Mouse (Mus musculus): ENCODE measurements around the gene Lama4. TPM values are rescaled to one million over a fixed set of nuclear protein-coding genes. Genes with fewer than 3 reads are reported as not detected.

Gene Lama4
- polyA plus RNA-seq, 1 experiment from 2014 or later = 10.8 TPM

DNA sequence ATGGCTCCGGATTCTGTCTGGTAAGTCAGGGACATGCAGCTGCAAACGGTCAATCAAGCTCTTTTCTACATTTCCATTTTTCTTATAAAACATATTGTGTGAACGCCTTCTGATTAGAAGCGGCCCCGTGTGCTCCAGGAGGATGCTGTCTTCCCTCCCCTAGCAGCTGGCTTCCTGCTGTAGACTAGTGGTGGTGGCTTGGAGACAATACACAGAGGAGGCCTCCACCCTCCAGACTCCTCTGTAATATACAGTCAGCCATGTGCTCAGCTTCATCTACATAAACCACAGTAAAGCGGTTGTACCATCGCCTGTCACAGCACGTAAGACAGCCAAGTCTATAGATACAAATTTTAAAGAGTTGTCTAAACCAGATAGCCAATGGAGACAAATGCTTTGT, 40.2 kb downstream of the Lama4 start:
- 92% methylated on average over 8 of the region's 8 CpGs for WGBS
- no peak overlapping the region for H3K4me3 ChIP-seq

DNA sequence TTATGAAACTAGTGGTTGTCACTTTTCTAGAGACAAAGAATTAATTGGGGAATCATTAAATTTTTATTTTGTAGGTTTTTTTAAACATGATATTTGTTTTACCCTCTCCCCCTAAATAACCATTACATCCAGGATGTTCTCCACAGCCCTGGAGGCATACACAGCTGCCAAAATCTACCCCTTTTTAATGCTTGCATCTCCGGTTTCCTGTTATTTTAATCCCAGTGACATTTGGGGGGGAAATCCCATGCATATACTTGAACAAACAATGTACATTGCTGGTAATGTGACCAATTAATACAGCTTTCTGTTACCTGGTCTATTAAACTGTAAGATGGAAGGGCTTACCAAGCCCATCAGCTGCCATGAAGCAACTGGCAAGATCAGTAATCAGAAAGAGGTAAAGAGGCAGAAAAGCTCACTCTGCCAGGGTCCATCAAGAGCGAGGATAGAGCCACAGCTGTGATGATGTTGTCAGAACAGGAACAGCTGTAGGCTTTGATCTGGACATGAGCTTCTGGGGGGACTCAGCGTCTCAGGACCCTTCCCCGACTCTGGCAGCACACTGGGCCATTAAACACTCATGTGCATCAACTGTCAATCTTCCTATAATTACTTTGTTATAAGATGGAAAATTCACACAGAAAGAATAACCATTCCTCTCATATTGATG, 41.3 kb downstream of the Lama4 start:
- H3K27ac ChIP-seq (replicated peaks) = no peak overlapping the region
- WGBS = 76% methylated on average over 4 of the region's 4 CpGs
- H3K36me3 ChIP-seq = no peaks in the 10 kb centered on the region
- no peak for DNase-seq (ENCODE audit: low spot score)
- H3K4me3 ChIP-seq = no peak overlapping the region
- H3K27me3 ChIP-seq (ENCODE audit: low read depth, poor library complexity, severe bottlenecking) = no peaks in the 10 kb centered on the region
- no peaks in the 10 kb centered on the region for H3K4me1 ChIP-seq
- no peaks in the 10 kb centered on the region for H3K9me3 ChIP-seq (replicated peaks)

More for the DNA sequence above, 40.2 kb downstream of the Lama4 start:
- Histone ChIP-seq H3K4me1 (no peaks in the 10 kb centered on the region), H3K36me3 (no peaks in the 10 kb centered on the region), H3K27me3 (ENCODE audit: low read depth, poor library complexity, severe bottlenecking) (no peaks in the 10 kb centered on the region), H3K27ac (replicated peaks) (no peak overlapping the region), H3K9me3 (replicated peaks) (no peaks in the 10 kb centered on the region)
- DNase-seq (ENCODE audit: low spot score) = no peak

DNA sequence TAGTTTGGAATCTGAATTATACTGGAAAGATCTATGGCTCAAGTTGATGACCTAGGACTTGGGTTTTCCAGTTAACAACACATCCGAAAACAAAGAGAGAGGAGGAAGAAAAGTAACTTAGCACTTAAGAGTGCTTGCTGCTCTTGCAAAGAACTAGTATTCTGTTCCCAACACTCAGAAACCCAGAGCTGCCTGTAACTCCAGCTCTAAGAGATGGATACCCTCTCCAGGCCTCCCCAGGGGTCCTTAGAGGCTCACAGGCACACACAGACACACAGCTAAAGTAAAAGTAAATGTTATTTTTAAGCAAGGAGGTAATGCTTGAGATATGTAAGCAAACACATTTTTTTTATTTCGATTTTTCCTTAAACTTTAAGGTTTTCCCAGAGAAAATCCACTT, 49.5 kb downstream of the Lama4 start:
- Histone ChIP-seq H3K4me3 (no peak overlapping the region), H3K27ac (replicated peaks) (no peak overlapping the region), H3K27me3 (ENCODE audit: low read depth, poor library complexity, severe bottlenecking) (no peaks in the 10 kb centered on the region), H3K4me1 (no peaks in the 10 kb centered on the region), H3K9me3 (replicated peaks) (no peaks in the 10 kb centered on the region), H3K36me3 (no peaks in the 10 kb centered on the region)
- DNase-seq (ENCODE audit: low spot score) = no peak
- WGBS = 81% methylated on average over 2 of the region's 2 CpGs

DNA sequence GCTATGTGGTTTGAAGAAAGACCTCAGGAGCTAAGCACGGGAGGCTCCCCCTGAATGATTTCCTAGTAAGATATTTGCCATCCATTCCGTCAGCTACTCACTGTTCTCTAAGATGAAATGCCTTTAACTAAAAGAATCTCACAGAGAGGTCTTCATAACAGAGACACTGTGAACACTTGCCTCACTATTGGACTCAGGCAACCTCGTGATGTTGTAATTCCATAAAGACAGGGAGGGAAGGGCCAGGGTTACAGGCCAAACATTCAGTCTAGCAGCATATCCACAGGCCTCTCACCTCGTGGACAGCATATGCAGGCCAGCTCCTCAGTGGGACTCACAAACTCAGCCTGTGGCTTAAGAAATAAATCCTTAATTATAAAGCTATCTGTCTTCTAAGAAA, 52.7 kb downstream of the Lama4 start:
- no peak overlapping the region for H3K27ac ChIP-seq (replicated peaks)
- DNase-seq (ENCODE audit: low spot score) = no peak
- H3K4me3 ChIP-seq = no peak overlapping the region
- no peaks in the 10 kb centered on the region for H3K36me3 ChIP-seq
- no peaks in the 10 kb centered on the region for H3K9me3 ChIP-seq (replicated peaks)
- 82% methylated on average over 4 of the region's 4 CpGs for WGBS
- no peaks in the 10 kb centered on the region for H3K4me1 ChIP-seq
- no peaks in the 10 kb centered on the region for H3K27me3 ChIP-seq (ENCODE audit: low read depth, poor library complexity, severe bottlenecking)

DNA sequence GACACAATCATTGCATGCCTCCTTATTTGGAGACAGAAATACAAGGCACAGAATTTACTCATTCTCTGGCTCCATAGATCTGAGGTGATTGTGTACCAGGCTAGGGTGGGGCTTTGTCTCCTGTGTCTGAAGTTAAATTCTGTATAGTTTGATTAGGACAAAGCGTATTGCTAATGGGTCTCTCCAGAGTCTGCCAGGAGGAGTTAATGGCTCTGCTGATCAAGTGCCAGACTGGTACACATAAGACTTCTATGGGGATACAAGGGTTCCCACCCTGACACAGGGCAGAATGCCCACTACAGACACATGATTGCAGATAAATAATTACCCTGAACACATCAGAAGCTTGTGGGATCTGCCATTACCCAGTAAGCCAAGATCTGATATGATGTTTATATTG, 53.3 kb downstream of the Lama4 start:
- no peak overlapping the region for H3K27ac ChIP-seq (replicated peaks)

DNA sequence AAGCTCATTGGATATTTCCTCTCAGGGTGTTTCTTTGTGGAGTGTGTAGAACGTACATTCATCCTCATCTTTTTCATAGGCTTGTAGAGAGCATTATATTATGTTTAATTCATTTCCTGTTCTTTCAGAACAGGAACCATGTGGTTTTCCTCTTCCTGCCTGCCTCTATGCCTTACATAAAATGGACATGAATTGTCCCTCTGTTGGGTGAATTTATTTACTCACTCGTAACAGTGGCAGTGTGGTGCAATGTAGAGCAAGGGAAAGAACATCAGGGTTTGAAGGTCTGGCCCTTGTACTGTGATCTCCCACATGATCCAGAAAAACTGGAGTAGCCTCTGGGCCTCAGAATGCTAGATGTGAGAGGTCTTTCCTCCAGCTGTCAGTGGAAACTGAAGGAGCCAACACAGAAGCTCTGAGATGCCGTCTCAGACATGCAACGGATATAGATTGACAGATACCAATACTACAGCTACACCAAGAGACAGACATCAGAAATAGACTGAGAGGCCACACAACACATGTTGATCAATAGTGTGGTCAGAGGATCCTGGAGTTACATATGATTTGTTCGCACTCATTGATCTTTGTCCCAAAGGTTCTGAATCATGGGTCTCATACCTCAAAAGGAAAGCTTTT, 58.4 kb downstream of the Lama4 start:
- DNase-seq (ENCODE audit: low spot score) = no peak
- Histone ChIP-seq H3K36me3 (no peaks in the 10 kb centered on the region), H3K9me3 (replicated peaks) (no peaks in the 10 kb centered on the region), H3K27ac (replicated peaks) (no peak overlapping the region), H3K4me3 (no peak overlapping the region), H3K27me3 (ENCODE audit: low read depth, poor library complexity, severe bottlenecking) (no peaks in the 10 kb centered on the region), H3K4me1 (peaks cover 18% of the 10 kb centered on the region)
- 90% methylated on average over 5 of the region's 5 CpGs for WGBS

More for the DNA sequence above, 53.3 kb downstream of the Lama4 start:
- 94% methylated on average over 1 of the region's 1 CpGs for WGBS
- Histone ChIP-seq H3K9me3 (replicated peaks) (no peaks in the 10 kb centered on the region), H3K36me3 (no peaks in the 10 kb centered on the region), H3K4me3 (no peak overlapping the region), H3K27me3 (ENCODE audit: low read depth, poor library complexity, severe bottlenecking) (no peaks in the 10 kb centered on the region), H3K4me1 (no peaks in the 10 kb centered on the region)
- DNase-seq (ENCODE audit: low spot score) = no peak

DNA sequence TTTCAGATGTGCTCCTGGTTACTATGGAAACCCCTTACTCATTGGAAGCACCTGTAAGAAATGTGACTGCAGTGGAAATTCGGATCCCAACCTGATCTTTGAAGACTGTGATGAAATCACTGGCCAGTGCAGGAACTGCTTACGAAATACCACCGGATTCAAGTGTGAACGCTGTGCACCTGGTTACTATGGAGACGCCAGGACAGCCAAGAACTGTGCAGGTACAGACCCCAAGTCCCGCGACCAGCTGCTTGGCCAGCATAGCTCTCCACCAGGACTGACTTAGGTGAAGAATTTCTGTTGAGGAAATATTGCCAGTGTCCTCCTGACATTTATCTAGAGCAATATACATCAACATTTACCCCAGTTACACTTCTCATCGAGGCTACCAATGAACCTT, 61.2 kb downstream of the Lama4 start:
- no peaks in the 10 kb centered on the region for H3K27me3 ChIP-seq (ENCODE audit: low read depth, poor library complexity, severe bottlenecking)
- no peaks in the 10 kb centered on the region for H3K9me3 ChIP-seq (replicated peaks)
- H3K4me1 ChIP-seq = peaks cover 24% of the 10 kb centered on the region
- no peak overlapping the region for H3K4me3 ChIP-seq
- H3K36me3 ChIP-seq = no peaks in the 10 kb centered on the region
- DNase-seq (ENCODE audit: low spot score) = no peak
- H3K27ac ChIP-seq (replicated peaks) = no peak overlapping the region
- WGBS = 91% methylated on average over 8 of the region's 8 CpGs

DNA sequence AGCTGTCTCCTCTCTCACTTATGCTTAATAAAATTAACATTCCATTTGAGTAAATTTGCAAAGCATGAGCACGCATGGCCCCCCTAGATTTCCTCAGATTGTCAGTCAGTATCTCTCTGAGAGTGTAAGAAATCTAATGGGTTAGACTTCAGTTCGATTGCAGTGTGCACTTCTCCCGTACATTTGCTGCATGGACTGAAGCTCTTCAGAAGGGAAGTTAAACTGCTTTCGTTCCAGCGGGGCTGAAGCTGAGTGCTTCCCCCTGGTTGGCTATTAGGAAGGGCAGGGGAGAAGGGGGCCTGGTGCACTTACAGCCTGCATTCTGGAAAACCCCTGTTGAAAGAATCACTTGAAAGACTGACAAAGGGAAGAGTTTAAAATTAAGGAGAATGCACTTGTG, 61.7 kb downstream of the Lama4 start:
- Histone ChIP-seq H3K4me3 (no peak overlapping the region), H3K27me3 (ENCODE audit: low read depth, poor library complexity, severe bottlenecking) (no peaks in the 10 kb centered on the region), H3K9me3 (replicated peaks) (no peaks in the 10 kb centered on the region), H3K4me1 (peaks cover 24% of the 10 kb centered on the region), H3K27ac (replicated peaks) (peak overlapping the region; percentile 28; the same call in 1 of the 2 replicates), H3K36me3 (no peaks in the 10 kb centered on the region)
- no peak for DNase-seq (ENCODE audit: low spot score)
- 79% methylated on average over 5 of the region's 5 CpGs for WGBS

DNA sequence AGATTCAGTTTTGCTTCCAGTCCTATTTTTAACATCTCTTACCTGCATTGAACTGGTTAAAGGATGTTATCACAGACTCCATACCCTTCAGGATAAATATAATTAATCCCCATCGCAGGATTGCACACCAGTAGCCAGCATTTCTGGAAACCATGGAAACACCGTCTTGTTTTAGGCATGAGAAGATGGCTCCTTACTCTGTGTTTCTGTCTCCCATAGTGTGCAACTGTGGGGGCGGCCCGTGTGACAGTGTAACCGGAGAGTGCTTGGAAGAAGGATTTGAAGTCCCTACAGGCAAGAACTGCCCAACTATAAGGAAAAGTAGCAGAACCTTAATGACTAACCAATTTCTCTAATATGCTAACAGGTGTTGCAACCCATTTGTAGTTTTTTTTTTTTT, 63.1 kb downstream of the Lama4 start:
- Histone ChIP-seq H3K4me1 (peaks cover 24% of the 10 kb centered on the region), H3K36me3 (no peaks in the 10 kb centered on the region), H3K27me3 (ENCODE audit: low read depth, poor library complexity, severe bottlenecking) (no peaks in the 10 kb centered on the region), H3K4me3 (no peak overlapping the region), H3K9me3 (replicated peaks) (no peaks in the 10 kb centered on the region), H3K27ac (replicated peaks) (0 out of 2 replicates have a peak overlapping the region, but pooled peaks have one; percentile 3)
- DNase-seq (ENCODE audit: low spot score) = no peak
- WGBS = 69% methylated on average over 5 of the region's 5 CpGs

DNA sequence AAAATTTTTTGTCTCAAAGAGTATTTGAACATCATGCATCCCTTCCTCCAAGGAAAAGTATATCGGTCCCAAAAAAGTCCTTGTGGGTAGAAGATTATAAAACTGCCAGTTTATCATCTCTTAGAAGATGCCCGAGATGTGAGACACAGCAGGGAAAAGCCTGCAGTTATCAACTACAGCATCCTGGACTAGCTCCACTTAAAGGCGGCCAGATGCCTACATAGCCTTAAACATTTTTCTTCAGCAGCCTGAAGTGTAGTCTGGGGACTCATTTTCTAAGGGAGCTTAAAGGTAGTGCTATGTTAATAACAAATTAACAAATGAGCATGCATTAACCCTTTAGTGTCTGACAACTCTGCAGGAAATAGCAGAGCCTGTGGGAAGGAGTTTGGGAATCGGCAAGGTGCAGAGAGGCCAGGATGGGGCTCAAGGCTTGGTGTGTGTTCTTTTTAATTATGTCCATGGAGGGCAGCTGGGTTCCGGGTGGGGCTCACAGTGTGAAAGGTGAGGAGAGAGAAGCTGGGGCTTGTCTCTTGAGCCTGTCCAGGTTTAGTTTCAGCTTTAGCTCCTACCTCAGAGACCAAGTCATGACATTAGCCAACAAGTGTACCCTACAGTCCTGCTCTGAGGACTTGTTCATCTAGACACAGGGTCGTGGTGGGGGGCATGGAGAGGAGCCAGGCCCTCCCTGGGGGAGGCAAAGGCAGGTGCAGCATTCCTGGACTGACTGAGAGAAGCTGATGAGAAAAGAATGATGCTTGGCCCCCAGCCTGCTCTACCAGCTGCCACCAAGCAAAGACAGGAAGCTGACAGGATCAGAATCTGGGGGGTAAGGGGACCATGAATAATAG, 64.2 kb downstream of the Lama4 start:
- H3K27me3 ChIP-seq (ENCODE audit: low read depth, poor library complexity, severe bottlenecking) = no peaks in the 10 kb centered on the region
- no peak overlapping the region for H3K27ac ChIP-seq (replicated peaks)
- peaks cover 24% of the 10 kb centered on the region for H3K4me1 ChIP-seq
- DNase-seq (ENCODE audit: low spot score) = no peak
- no peak overlapping the region for H3K4me3 ChIP-seq
- no peaks in the 10 kb centered on the region for H3K36me3 ChIP-seq
- H3K9me3 ChIP-seq (replicated peaks) = no peaks in the 10 kb centered on the region
- 78% methylated on average over 6 of the region's 6 CpGs for WGBS

DNA sequence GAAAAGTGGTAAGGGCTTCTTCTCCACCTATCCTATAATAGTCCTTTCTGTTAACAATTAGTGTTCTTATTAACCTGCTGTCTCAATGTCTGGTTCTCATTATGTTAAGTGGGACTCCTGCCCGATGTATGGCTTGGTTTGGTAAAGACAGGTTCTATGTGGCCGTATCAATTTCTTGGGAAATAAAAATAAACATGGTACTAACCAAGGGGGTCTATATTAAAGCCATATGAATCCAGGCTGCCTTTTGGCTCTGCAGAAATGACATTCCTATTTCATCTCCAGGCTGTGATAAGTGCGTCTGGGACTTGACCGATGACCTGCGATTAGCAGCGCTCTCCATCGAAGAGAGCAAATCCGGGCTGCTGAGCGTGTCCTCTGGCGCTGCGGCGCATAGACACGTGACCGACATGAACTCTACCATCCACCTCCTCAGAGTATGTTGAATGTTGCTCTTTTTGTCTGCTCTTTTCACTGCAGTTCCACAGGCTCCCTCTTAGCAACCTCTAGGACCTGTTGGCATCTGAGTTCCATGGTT, 64.9 kb downstream of the Lama4 start:
- no peak overlapping the region for H3K4me3 ChIP-seq
- WGBS = 83% methylated on average over 14 of the region's 14 CpGs
- no peak for DNase-seq (ENCODE audit: low spot score)
- peaks cover 24% of the 10 kb centered on the region for H3K4me1 ChIP-seq
- no peaks in the 10 kb centered on the region for H3K36me3 ChIP-seq
- no peaks in the 10 kb centered on the region for H3K27me3 ChIP-seq (ENCODE audit: low read depth, poor library complexity, severe bottlenecking)
- H3K9me3 ChIP-seq (replicated peaks) = no peaks in the 10 kb centered on the region
- no peak overlapping the region for H3K27ac ChIP-seq (replicated peaks)

DNA sequence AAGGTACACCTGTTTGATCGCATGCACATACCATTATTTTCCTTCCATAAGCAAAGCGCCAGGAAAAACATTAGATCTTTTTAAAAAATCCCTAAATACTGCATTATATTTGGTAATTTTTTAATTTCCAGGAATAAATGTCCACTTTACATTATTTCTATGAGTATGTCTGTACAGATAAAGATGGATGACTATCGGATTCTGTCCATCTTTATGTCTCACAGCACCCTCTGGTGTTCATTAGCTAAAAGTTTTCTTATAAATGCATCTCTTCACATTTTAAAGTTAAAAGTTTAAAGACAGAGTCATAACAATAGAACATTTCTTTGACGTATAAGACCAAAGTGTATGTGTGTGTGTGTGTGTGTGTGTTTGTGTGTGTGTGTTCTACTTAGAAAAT, 74.2 kb downstream of the Lama4 start:
- no peak overlapping the region for H3K27ac ChIP-seq (replicated peaks)
- no peaks in the 10 kb centered on the region for H3K9me3 ChIP-seq (replicated peaks)
- H3K36me3 ChIP-seq = no peaks in the 10 kb centered on the region
- H3K27me3 ChIP-seq (ENCODE audit: low read depth, poor library complexity, severe bottlenecking) = no peaks in the 10 kb centered on the region
- 64% methylated on average over 4 of the region's 4 CpGs for WGBS
- no peak for DNase-seq (ENCODE audit: low spot score)
- H3K4me3 ChIP-seq = no peak overlapping the region
- H3K4me1 ChIP-seq = no peaks in the 10 kb centered on the region

DNA sequence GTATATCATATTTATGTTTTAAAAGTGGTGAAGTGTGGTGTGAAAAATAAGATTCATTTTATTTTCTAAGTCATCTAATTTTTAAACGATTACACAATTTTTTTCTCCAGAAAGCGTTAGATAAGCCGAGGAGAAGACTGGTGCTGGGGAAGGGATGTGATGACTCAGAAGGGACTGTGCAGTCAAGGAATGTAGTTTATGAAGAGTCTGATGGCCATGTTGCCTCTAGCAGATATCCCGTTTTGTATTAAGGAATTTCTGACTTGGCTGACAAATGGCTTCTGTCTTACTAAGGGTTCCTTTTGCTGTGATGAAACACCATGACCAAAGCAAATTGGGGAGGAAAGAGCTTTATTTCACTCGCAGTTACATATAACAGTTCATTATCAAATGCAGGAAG, 74.7 kb downstream of the Lama4 start:
- H3K9me3 ChIP-seq (replicated peaks) = no peaks in the 10 kb centered on the region
- H3K4me3 ChIP-seq = no peak overlapping the region
- no peak for DNase-seq (ENCODE audit: low spot score)
- 84% methylated on average over 5 of the region's 5 CpGs for WGBS
- H3K27ac ChIP-seq (replicated peaks) = no peak overlapping the region
- H3K27me3 ChIP-seq (ENCODE audit: low read depth, poor library complexity, severe bottlenecking) = no peaks in the 10 kb centered on the region
- no peaks in the 10 kb centered on the region for H3K4me1 ChIP-seq
- no peaks in the 10 kb centered on the region for H3K36me3 ChIP-seq

Measured in midbrain, embryonic 10.5 days (tissue).